Mouse (Mus musculus) erythroblast, embryonic 14.5 days (primary cell): ENCODE results near the gene Psmd4.

Source experiments
- GATA1 ChIP-seq: IDR thresholded peaks from 2 replicates; pipeline ENCODE4 v1.6.1; 2012; ENCODE audit warnings: low read length, inconsistent platforms, mixed read lengths
- TAL1 ChIP-seq: IDR thresholded peaks from 3 replicates; pipeline ENCODE4 v1.6.1; 2012; ENCODE audit warnings: low read length, inconsistent platforms, mixed read lengths

DNA sequence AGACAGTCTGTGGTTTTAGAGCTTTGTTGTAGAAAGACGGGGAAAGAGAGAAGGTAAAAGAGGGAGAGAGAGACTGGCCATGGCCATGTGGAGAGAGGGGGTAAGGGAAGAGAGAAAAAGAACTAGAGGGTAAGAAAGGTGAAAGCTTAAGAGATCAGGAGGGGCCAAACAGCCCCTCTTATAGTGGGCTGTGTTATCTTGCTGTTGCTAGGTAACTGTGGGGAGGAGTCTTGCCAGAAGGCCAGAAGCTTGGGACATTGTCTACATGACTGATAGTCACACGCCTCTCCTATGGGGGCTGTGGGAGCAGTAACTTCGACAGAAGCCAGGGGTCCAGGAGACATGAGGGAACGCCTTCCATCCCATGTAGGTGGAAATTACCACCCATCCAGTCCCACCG is 17.2 kb downstream of the Psmd4 start:
- TF ChIP-seq GATA1: no peak
- TF ChIP-seq TAL1: no peak
